Mouse (Mus musculus) megakaryocyte, embryonic 14.5 days (primary cell): ENCODE measurements around the gene Gm525.

Source experiments
- FLI1 ChIP-seq: IDR thresholded peaks from 2 replicates; pipeline ENCODE4 v1.6.1; 2012; ENCODE audit warnings: low read length, inconsistent platforms, mixed read lengths
- GATA1 ChIP-seq: IDR thresholded peaks from 3 replicates; pipeline ENCODE4 v1.6.1; 2012; ENCODE audit warnings: mixed read lengths, low read length, inconsistent platforms, borderline replicate concordance

DNA sequence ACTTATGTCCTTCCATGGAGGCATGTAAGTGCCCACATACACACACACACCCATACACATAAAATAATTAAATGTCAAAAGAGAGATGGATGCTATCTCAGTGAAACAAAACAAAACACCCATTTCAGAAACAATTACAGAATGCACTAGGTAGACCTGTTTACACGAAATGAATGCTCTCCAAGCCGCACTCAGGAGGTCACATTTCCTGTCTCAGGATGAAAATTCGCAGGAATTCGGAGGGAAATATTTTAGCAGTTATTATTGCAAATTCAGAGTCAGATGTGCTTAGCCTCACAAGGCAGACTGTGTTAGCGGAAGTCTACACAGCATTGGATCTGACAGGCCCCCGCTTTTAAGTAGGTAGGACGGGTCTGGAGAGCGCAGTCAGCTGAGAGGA is at the start of gene Gm525:
- TF ChIP-seq GATA1 (no peak), FLI1 (no peak)
